Mouse (Mus musculus): ENCODE results near the gene Baz1b.

- TF ChIP-seq CTCF (IDR thresholded peaks at IDR 0.05; ENCODE audit: low read depth, low read length), result no peak
- no peak for TF ChIP-seq EP300 (IDR thresholded peaks at IDR 0.05; ENCODE audit: insufficient read depth, low read depth, low read length)
Observed at GRCm38 (mm10) chr5:135192431-135192830, 5.4 kb downstream of the Baz1b start.
